Mouse (Mus musculus): ENCODE results near the gene Fkbp15.

Gene Fkbp15

GRCm38 (mm10) chr4:62372410-62372809 is 12.1 kb upstream of the Fkbp15 start:
- no peak for DNase-seq

GRCm38 (mm10) chr4:62369091-62369490 is 8.7 kb upstream of the Fkbp15 start:
- DNase-seq, result no peak

GRCm38 (mm10) chr4:62367586-62367985 is 7.2 kb upstream of the Fkbp15 start:
- no peak for DNase-seq

GRCm38 (mm10) chr4:62366291-62366690 is 5.9 kb upstream of the Fkbp15 start:
- no peak for DNase-seq

GRCm38 (mm10) chr4:62364299-62364698 is 4.0 kb upstream of the Fkbp15 start:
- no peak for DNase-seq

- no peak for DNase-seq
Observed at GRCm38 (mm10) chr4:62362437-62362836, 2.1 kb upstream of the Fkbp15 start.

GRCm38 (mm10) chr4:62361997-62362396 is 1.6 kb upstream of the Fkbp15 start:
- DNase-seq, result no peak

GRCm38 (mm10) chr4:62361571-62361970 is 1.2 kb upstream of the Fkbp15 start:
- DNase-seq, result no peak

GRCm38 (mm10) chr4:62360805-62361455 is 582 bp upstream of the Fkbp15 start:
- no peak for DNase-seq

- no peak for DNase-seq
Observed at GRCm38 (mm10) chr4:62359256-62359775, 1.0 kb downstream of the Fkbp15 start.

GRCm38 (mm10) chr4:62357631-62358148 is 2.7 kb downstream of the Fkbp15 start:
- no peak for DNase-seq

GRCm38 (mm10) chr4:62349371-62349770 is 11.0 kb downstream of the Fkbp15 start:
- DNase-seq, result no peak

- DNase-seq, result no peak
Observed at GRCm38 (mm10) chr4:62348329-62348705, 12.0 kb downstream of the Fkbp15 start.

GRCm38 (mm10) chr4:62347605-62348328 is 12.6 kb downstream of the Fkbp15 start:
- DNase-seq, result no peak

GRCm38 (mm10) chr4:62345827-62346226 is 14.5 kb downstream of the Fkbp15 start:
- no peak for DNase-seq

GRCm38 (mm10) chr4:62344000-62344399 is 16.3 kb downstream of the Fkbp15 start:
- no peak for DNase-seq

- no peak for DNase-seq
Observed at GRCm38 (mm10) chr4:62338536-62338935, 21.8 kb downstream of the Fkbp15 start.

- no peak for DNase-seq
Observed at GRCm38 (mm10) chr4:62331977-62332376, 28.4 kb downstream of the Fkbp15 start.

- no peak for DNase-seq
Observed at GRCm38 (mm10) chr4:62328941-62329660, 31.2 kb downstream of the Fkbp15 start.

- no peak for DNase-seq
Observed at GRCm38 (mm10) chr4:62326111-62326510, 34.2 kb downstream of the Fkbp15 start.

- no peak for DNase-seq
Observed at GRCm38 (mm10) chr4:62322684-62323083, 37.7 kb downstream of the Fkbp15 start.

GRCm38 (mm10) chr4:62318294-62318693 is 42.1 kb downstream of the Fkbp15 start:
- DNase-seq, result no peak

GRCm38 (mm10) chr4:62316456-62316855 is 43.9 kb downstream of the Fkbp15 start:
- no peak for DNase-seq
